In the genomic region with DNA sequence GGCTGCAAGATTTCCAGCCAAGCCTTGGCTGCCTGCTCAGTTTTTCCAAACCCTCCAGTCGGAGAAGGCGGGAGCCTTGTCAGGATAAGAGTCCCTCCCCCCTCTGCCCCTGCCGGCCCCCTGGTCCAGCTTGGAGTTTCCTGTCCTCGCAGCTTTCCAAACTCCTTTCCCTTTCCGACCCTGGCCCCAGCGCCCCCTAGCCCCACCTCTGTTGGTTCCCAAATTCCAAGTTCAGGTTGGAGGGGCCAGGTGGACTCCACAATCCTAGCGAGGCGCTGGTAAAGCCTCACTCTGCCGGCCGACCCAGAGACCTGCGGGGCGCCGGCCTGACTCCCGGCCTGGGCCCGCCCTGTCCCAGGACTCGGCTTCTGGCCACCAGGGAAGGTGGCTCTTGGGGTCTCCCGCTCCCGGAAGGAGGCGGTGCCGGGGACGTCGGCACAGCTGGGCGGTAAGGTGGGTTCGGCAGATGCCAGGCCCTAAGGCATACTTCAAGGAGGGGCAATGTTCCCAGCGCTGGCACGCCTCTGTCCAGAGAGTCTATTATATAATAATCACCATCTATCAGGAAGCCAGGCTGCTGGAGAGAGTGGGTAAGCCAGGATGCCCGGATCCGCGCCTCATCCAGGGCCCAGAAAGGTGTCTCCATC, we compare ENCODE assay signal across 9 mouse cellular contexts. TPM values are rescaled to one million over a fixed set of nuclear protein-coding genes. Genes with fewer than 3 reads are reported as not detected.
DNase-seq lines count a peak whose midpoint lies in the region; ATAC-seq lines count a peak whose summit lies in the region.
"Had no signal": no experiment of that assay in that cellular context is flagged by ENCODE, and none has a peak within 500 bp of the region (broad histone marks: within the 10 kb centered on the region; RNA-seq: fewer than 3 reads in every experiment).

No protein-coding gene starts in this region.

- ATAC-seq in intestine, embryonic 16.5 days: peak; percentile 50
- peak; percentile 71 for ATAC-seq in limb, embryonic 13.5 days (ENCODE audit: low FRiP score, low read depth)
- peak; percentile 57 for ATAC-seq in midbrain, embryonic 15.5 days (replicated peaks)

- H3K9me3 ChIP-seq in intestine, embryonic 16.5 days (ENCODE audit: control insufficient read depth, low read length): no peaks in the 10 kb centered on the region
- no peaks in the 10 kb centered on the region for H3K9me3 ChIP-seq in limb, embryonic 13.5 days
- no peaks in the 10 kb centered on the region for H3K9me3 ChIP-seq in midbrain, embryonic 15.5 days
- H3K9me3 ChIP-seq: G1E had no signal

- WGBS in intestine, embryonic 16.5 days: under 1% methylated on average over 29 of the region's 29 CpGs
- WGBS in limb, embryonic 13.5 days: under 1% methylated on average over 29 of the region's 29 CpGs
- WGBS in midbrain, embryonic 15.5 days: under 1% methylated on average over 29 of the region's 29 CpGs

- no peaks in the 10 kb centered on the region for H3K27me3 ChIP-seq in intestine, embryonic 16.5 days (replicated peaks; ENCODE audit: control insufficient read depth, insufficient read depth, low read length)
- no peaks in the 10 kb centered on the region for H3K27me3 ChIP-seq in limb, embryonic 13.5 days
- no peaks in the 10 kb centered on the region for H3K27me3 ChIP-seq in midbrain, embryonic 15.5 days (replicated peaks)

- peaks cover 22% of the 10 kb centered on the region for H3K4me1 ChIP-seq in intestine, embryonic 16.5 days (ENCODE audit: control insufficient read depth, insufficient read depth, low read length)
- H3K4me1 ChIP-seq in limb, embryonic 13.5 days: peaks cover 30% of the 10 kb centered on the region
- peaks cover 38% of the 10 kb centered on the region for H3K4me1 ChIP-seq in midbrain, embryonic 15.5 days

- H3K27ac ChIP-seq in intestine, embryonic 16.5 days (ENCODE audit: low read length): peak overlapping the region; percentile 98
- peak overlapping the region; percentile 100 for H3K27ac ChIP-seq in limb, embryonic 13.5 days
- peak overlapping the region; percentile 99 for H3K27ac ChIP-seq in midbrain, embryonic 15.5 days

- DNase-seq in left cerebral cortex, adult 18-20 months (ENCODE audit: low spot score in 2 of 2): peak; percentile 62 to 64
- no peak for DNase-seq in left cerebral cortex, adult 11 months (ENCODE audit: low spot score)
- peak; percentile 81 to 82 for DNase-seq in cerebellum, postnatal 36 days
- DNase-seq in gastrocnemius, postnatal 4 days (ENCODE audit: low spot score in 2 of 2): peak; percentile 73 to 87
- DNase-seq in thymus, postnatal 14 days: peak; percentile 53

- H3K9ac ChIP-seq in intestine, embryonic 16.5 days (ENCODE audit: low read depth, low read length): peak overlapping the region; percentile 94
- peak overlapping the region; percentile 90 for H3K9ac ChIP-seq in limb, embryonic 13.5 days
- peak overlapping the region; percentile 98 for H3K9ac ChIP-seq in midbrain, embryonic 15.5 days

- H3K4me3 ChIP-seq in intestine, embryonic 16.5 days (ENCODE audit: low read length): peak overlapping the region; percentile 77
- H3K4me3 ChIP-seq in limb, embryonic 13.5 days: peak overlapping the region; percentile 86
- peak overlapping the region; percentile 97 for H3K4me3 ChIP-seq in midbrain, embryonic 15.5 days

- H3K36me3 ChIP-seq in intestine, embryonic 16.5 days (ENCODE audit: control insufficient read depth, insufficient read depth, low read length): no peaks in the 10 kb centered on the region
- no peaks in the 10 kb centered on the region for H3K36me3 ChIP-seq in limb, embryonic 13.5 days
- no peaks in the 10 kb centered on the region for H3K36me3 ChIP-seq in midbrain, embryonic 15.5 days (replicated peaks)
- H3K36me3 ChIP-seq: G1E had no signal

- H3K4me2 ChIP-seq in intestine, embryonic 16.5 days (ENCODE audit: low read depth, low read length): peak overlapping the region; percentile 83
- peak overlapping the region; percentile 94 for H3K4me2 ChIP-seq in limb, embryonic 13.5 days (replicated peaks)
- peak overlapping the region; percentile 97 for H3K4me2 ChIP-seq in midbrain, embryonic 15.5 days

RNA-seq across cellular contexts. Expression of a gene that starts 3.5 kb away (rescaled TPM):
- total RNA-seq in left cerebral cortex, adult 18-20 months (2021): 10 to 100 TPM; 59.1 to 62.5 TPM
- total RNA-seq in gastrocnemius, postnatal 4 days (2021): 100 to 1,000 TPM; 126 to 131 TPM
- 5.1 and 5.9 TPM in 2 replicates for polyA plus RNA-seq in intestine, embryonic 16.5 days (2015; fragmentation: Nextera tagmentation; extraction: Ambion mirVana)
- 14.5 and 15.0 TPM in 2 replicates for polyA plus RNA-seq in limb, embryonic 13.5 days (2015; fragmentation: Nextera tagmentation; extraction: Ambion mirVana)
- polyA plus RNA-seq in midbrain, embryonic 15.5 days (2015; fragmentation: Nextera tagmentation; extraction: Ambion mirVana): 12.5 and 13.0 TPM in 2 replicates

RNA-seq across cellular contexts. Expression of a gene that starts 24.3 kb away (rescaled TPM):
- total RNA-seq in left cerebral cortex, adult 18-20 months (2021): not detected
- under 1 TPM; 0.69 to 0.91 TPM for total RNA-seq in gastrocnemius, postnatal 4 days (2021)
- 0.61 and 0.80 TPM in 2 replicates for polyA plus RNA-seq in intestine, embryonic 16.5 days (2015; fragmentation: Nextera tagmentation; extraction: Ambion mirVana)
- 0.31 and 0.36 TPM in 2 replicates for polyA plus RNA-seq in limb, embryonic 13.5 days (2015; fragmentation: Nextera tagmentation; extraction: Ambion mirVana)
- not detected in 2 replicates for polyA plus RNA-seq in midbrain, embryonic 15.5 days (2015; fragmentation: Nextera tagmentation; extraction: Ambion mirVana)
- total RNA-seq: G1E had no signal
- polyA plus RNA-seq: G1E had no signal

RNA-seq across cellular contexts. Expression of a gene that starts 38.1 kb away (rescaled TPM):
- not detected for total RNA-seq in left cerebral cortex, adult 18-20 months (2021)
- total RNA-seq in gastrocnemius, postnatal 4 days (2021): not detected
- not detected in 2 replicates for polyA plus RNA-seq in intestine, embryonic 16.5 days (2015; fragmentation: Nextera tagmentation; extraction: Ambion mirVana)
- not detected in 2 replicates for polyA plus RNA-seq in limb, embryonic 13.5 days (2015; fragmentation: Nextera tagmentation; extraction: Ambion mirVana)
- not detected in 2 replicates for polyA plus RNA-seq in midbrain, embryonic 15.5 days (2015; fragmentation: Nextera tagmentation; extraction: Ambion mirVana)
- polyA plus RNA-seq: G1E had no signal
